ENCODE assay signal across 22 mouse cellular contexts in the genomic region with DNA sequence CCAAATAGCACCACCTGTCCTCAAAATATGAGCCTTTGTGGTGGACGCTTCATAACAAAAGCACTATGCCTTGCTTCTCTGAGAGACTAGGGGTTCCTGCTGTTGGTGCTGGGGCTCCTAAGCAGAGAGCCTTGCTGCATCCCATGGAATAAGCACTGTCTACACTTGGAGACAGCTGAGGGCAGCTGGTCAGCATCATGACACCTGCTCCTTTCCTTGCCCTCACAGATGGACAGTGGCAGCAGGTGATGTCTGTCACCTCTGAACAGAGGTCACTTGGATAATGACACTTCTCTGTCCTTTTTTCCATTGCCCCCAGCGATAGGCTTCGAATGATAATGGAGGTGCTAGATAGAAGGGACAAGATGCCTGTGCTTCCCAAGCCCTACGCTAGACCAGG.
"Had no signal": no experiment of that assay in that cellular context is flagged by ENCODE, and none has a peak within 500 bp of the region (broad histone marks: within the 10 kb centered on the region; RNA-seq: fewer than 3 reads in every experiment).

No protein-coding gene starts in this region.

- ATAC-seq: hindbrain, embryonic 16.5 days; inflammation-experienced regulatory T-cells, adult 6 months; intestine, embryonic 15.5 days; intestine, postnatal 0 days; liver, embryonic 12.5 days had no signal

- H3K36me3 ChIP-seq: heart, embryonic 10.5 days; heart, embryonic 12.5 days; hindbrain, embryonic 10.5 days; hindbrain, embryonic 12.5 days; intestine, embryonic 15.5 days; limb, embryonic 13.5 days; limb, embryonic 15.5 days; liver, embryonic 12.5 days had no signal

- H3K27ac ChIP-seq: gastrocnemius, adult 2 months; heart, embryonic 10.5 days; hindbrain, embryonic 10.5 days; hindbrain, embryonic 12.5 days; hindbrain, embryonic 14.5 days; intestine, embryonic 15.5 days; limb, embryonic 13.5 days; limb, embryonic 15.5 days; liver, embryonic 12.5 days had no signal

- H3K9me3 ChIP-seq: heart, embryonic 10.5 days; heart, embryonic 12.5 days; hindbrain, embryonic 10.5 days; hindbrain, embryonic 12.5 days; intestine, embryonic 15.5 days; limb, embryonic 13.5 days; limb, embryonic 15.5 days; liver, embryonic 12.5 days had no signal

- H3K4me1 ChIP-seq: hindbrain, embryonic 12.5 days; intestine, embryonic 15.5 days had no signal

- H3K27me3 ChIP-seq: heart, embryonic 12.5 days; hindbrain, embryonic 12.5 days; intestine, embryonic 15.5 days; limb, embryonic 13.5 days; limb, embryonic 15.5 days had no signal

- H3K4me2 ChIP-seq: heart, embryonic 12.5 days; hindbrain, embryonic 12.5 days; hindbrain, embryonic 14.5 days; intestine, embryonic 15.5 days; limb, embryonic 13.5 days; limb, embryonic 15.5 days; liver, embryonic 12.5 days had no signal

- DNase-seq: gastrocnemius, adult 2 months; gastrocnemius, postnatal 10 days; gastrocnemius, postnatal 25 days; kidney, adult 18-20 months; kidney, adult 8-10 months; kidney, postnatal 10 days; kidney, postnatal 36 days; layer of hippocampus, adult 9-11 months; layer of hippocampus, postnatal 36 days; left cerebral cortex, postnatal 4 days had no signal

- H3K4me3 ChIP-seq: gastrocnemius, adult 2 months; heart, embryonic 10.5 days; heart, embryonic 12.5 days; hindbrain, embryonic 10.5 days; hindbrain, embryonic 12.5 days; intestine, embryonic 15.5 days; limb, embryonic 13.5 days; limb, embryonic 15.5 days; liver, embryonic 12.5 days had no signal

- H3K9ac ChIP-seq: heart, embryonic 12.5 days; hindbrain, embryonic 12.5 days; hindbrain, embryonic 14.5 days; intestine, embryonic 15.5 days; limb, embryonic 13.5 days; limb, embryonic 15.5 days; liver, embryonic 12.5 days had no signal
